Mouse (Mus musculus) embryonic fibroblast, embryonic 13.5 days (primary cell): ENCODE measurements at regions not wholly inside any gene's neighbourhood (a gene's known extent, or its start where the extent isn't known, plus 50 kb on each side); places are given as distances from the start of the nearest gene placed in this dataset.

Source experiments
- CTCF ChIP-seq: IDR thresholded peaks from 2 replicates; pipeline ENCODE4 v1.5.1; 2011; ENCODE audit warnings: mild to moderate bottlenecking, control low read depth, low read length, moderate library complexity, borderline replicate concordance; ENCODE audit not compliant: insufficient read depth
- POLR2A ChIP-seq: IDR thresholded peaks from 2 replicates; pipeline ENCODE4 v1.6.1; 2011; ENCODE audit warnings: low read depth, mild to moderate bottlenecking, control low read depth, low read length, moderate library complexity

GRCm38 (mm10) chr3:128120647-128121440 is 224.7 kb upstream of the Fam241a start:
- TF ChIP-seq POLR2A = no peak
- TF ChIP-seq CTCF = no peak
